Mouse (Mus musculus): Measurements from ENCODE around the gene Banf2. TPM values are rescaled to one million over a fixed set of nuclear protein-coding genes. Genes with fewer than 3 reads are reported as not detected.

Banf2 gene
- polyA plus RNA-seq, 1 experiment from 2014 or later, result not detected

- no peak for ATAC-seq (ENCODE audit: low read depth)
- no peak overlapping the region for H3K27ac ChIP-seq (ENCODE audit: low read length)
- H3K4me1 ChIP-seq (ENCODE audit: control insufficient read depth, low read depth, low read length), result peaks cover 49% of the 10 kb centered on the region
- no peak overlapping the region for H3K4me3 ChIP-seq (ENCODE audit: low read depth, low read length)
- WGBS (ENCODE audit: insufficient replicate concordance), result 49% methylated on average over 6 of the region's 6 CpGs
- H3K27me3 ChIP-seq (ENCODE audit: control insufficient read depth, insufficient read depth, low read depth, low read length), result no peaks in the 10 kb centered on the region
- no peak overlapping the region for H3K4me2 ChIP-seq (ENCODE audit: low read depth, low read length)
- H3K9ac ChIP-seq (ENCODE audit: low read depth, low read length), result no peak overlapping the region; the same call in 1 of the 2 replicates
- H3K9me3 ChIP-seq (replicated peaks; ENCODE audit: control insufficient read depth, low read length), result no peaks in the 10 kb centered on the region
- no peaks in the 10 kb centered on the region for H3K36me3 ChIP-seq (ENCODE audit: control insufficient read depth, insufficient read depth)
Observed at GRCm38 (mm10) chr2:144005166-144005955, 27.5 kb upstream of the Banf2 start.

- no peak overlapping the region for H3K4me3 ChIP-seq (ENCODE audit: low read depth, low read length)
- peaks cover 52% of the 10 kb centered on the region for H3K4me1 ChIP-seq (ENCODE audit: control insufficient read depth, low read depth, low read length)
- WGBS (ENCODE audit: insufficient replicate concordance), result 78% methylated on average over 6 of the region's 6 CpGs
- no peak overlapping the region for H3K9ac ChIP-seq (ENCODE audit: low read depth, low read length)
- no peaks in the 10 kb centered on the region for H3K36me3 ChIP-seq (ENCODE audit: control insufficient read depth, insufficient read depth)
- H3K4me2 ChIP-seq (ENCODE audit: low read depth, low read length), result no peak overlapping the region
- no peak overlapping the region for H3K27ac ChIP-seq (ENCODE audit: low read length)
- no peaks in the 10 kb centered on the region for H3K27me3 ChIP-seq (ENCODE audit: control insufficient read depth, insufficient read depth, low read depth, low read length)
- no peaks in the 10 kb centered on the region for H3K9me3 ChIP-seq (replicated peaks; ENCODE audit: control insufficient read depth, low read length)
- ATAC-seq (ENCODE audit: low read depth), result no peak
Observed at GRCm38 (mm10) chr2:144006686-144007085, 26.2 kb upstream of the Banf2 start.

GRCm38 (mm10) chr2:144007211-144007610, 25.6 kb upstream of the Banf2 start:
- 69% methylated on average over 4 of the region's 4 CpGs for WGBS (ENCODE audit: insufficient replicate concordance)
- peaks cover 54% of the 10 kb centered on the region for H3K4me1 ChIP-seq (ENCODE audit: control insufficient read depth, low read depth, low read length)
- no peaks in the 10 kb centered on the region for H3K9me3 ChIP-seq (replicated peaks; ENCODE audit: control insufficient read depth, low read length)
- no peak for ATAC-seq (ENCODE audit: low read depth)
- H3K36me3 ChIP-seq (ENCODE audit: control insufficient read depth, insufficient read depth), result no peaks in the 10 kb centered on the region
- no peak overlapping the region for H3K4me3 ChIP-seq (ENCODE audit: low read depth, low read length)
- H3K9ac ChIP-seq (ENCODE audit: low read depth, low read length), result no peak overlapping the region
- H3K27ac ChIP-seq (ENCODE audit: low read length), result no peak overlapping the region
- H3K4me2 ChIP-seq (ENCODE audit: low read depth, low read length), result peak overlapping the region; percentile 17
- H3K27me3 ChIP-seq (ENCODE audit: control insufficient read depth, insufficient read depth, low read depth, low read length), result no peaks in the 10 kb centered on the region

- H3K27me3 ChIP-seq (ENCODE audit: control insufficient read depth, insufficient read depth, low read depth, low read length), result no peaks in the 10 kb centered on the region
- H3K36me3 ChIP-seq (ENCODE audit: control insufficient read depth, insufficient read depth), result no peaks in the 10 kb centered on the region
- WGBS (ENCODE audit: insufficient replicate concordance), result 48% methylated on average over 1 of the region's 1 CpGs
- H3K27ac ChIP-seq (ENCODE audit: low read length), result peak overlapping the region; percentile 70; the same call in 1 of the 2 replicates
- peak overlapping the region; percentile 32; the same call in 1 of the 2 replicates for H3K9ac ChIP-seq (ENCODE audit: low read depth, low read length)
- peak overlapping the region; percentile 97 for H3K4me2 ChIP-seq (ENCODE audit: low read depth, low read length)
- ATAC-seq (ENCODE audit: low read depth), result no peak
- peaks cover 41% of the 10 kb centered on the region for H3K4me1 ChIP-seq (ENCODE audit: control insufficient read depth, low read depth, low read length)
- H3K4me3 ChIP-seq (ENCODE audit: low read depth, low read length), result peak overlapping the region; percentile 93
- no peaks in the 10 kb centered on the region for H3K9me3 ChIP-seq (replicated peaks; ENCODE audit: control insufficient read depth, low read length)
Observed at GRCm38 (mm10) chr2:144009081-144009480, 23.8 kb upstream of the Banf2 start.

GRCm38 (mm10) chr2:144009551-144010281, 23.1 kb upstream of the Banf2 start:
- Histone ChIP-seq H3K27ac (ENCODE audit: low read length) (peak overlapping the region; percentile 91), H3K4me3 (ENCODE audit: low read depth, low read length) (peak overlapping the region; percentile 93), H3K4me1 (ENCODE audit: control insufficient read depth, low read depth, low read length) (peaks cover 41% of the 10 kb centered on the region), H3K9me3 (replicated peaks; ENCODE audit: control insufficient read depth, low read length) (no peaks in the 10 kb centered on the region), H3K36me3 (ENCODE audit: control insufficient read depth, insufficient read depth) (no peaks in the 10 kb centered on the region), H3K9ac (ENCODE audit: low read depth, low read length) (peak overlapping the region; percentile 89), H3K27me3 (ENCODE audit: control insufficient read depth, insufficient read depth, low read depth, low read length) (no peaks in the 10 kb centered on the region), H3K4me2 (ENCODE audit: low read depth, low read length) (peak overlapping the region; percentile 97)
- under 1% methylated on average over 30 of the region's 30 CpGs for WGBS (ENCODE audit: insufficient replicate concordance)
- peak; percentile 30 for ATAC-seq (ENCODE audit: low read depth)

- WGBS (ENCODE audit: insufficient replicate concordance), result under 1% methylated on average over 88 of the region's 107 CpGs
- Histone ChIP-seq H3K4me3 (ENCODE audit: low read depth, low read length) (peak overlapping the region; percentile 93), H3K4me2 (ENCODE audit: low read depth, low read length) (peak overlapping the region; percentile 97), H3K9ac (ENCODE audit: low read depth, low read length) (peak overlapping the region; percentile 89), H3K27ac (ENCODE audit: low read length) (peak overlapping the region; percentile 91), H3K27me3 (ENCODE audit: control insufficient read depth, insufficient read depth, low read depth, low read length) (no peaks in the 10 kb centered on the region), H3K36me3 (ENCODE audit: control insufficient read depth, insufficient read depth) (no peaks in the 10 kb centered on the region), H3K4me1 (ENCODE audit: control insufficient read depth, low read depth, low read length) (peaks cover 36% of the 10 kb centered on the region), H3K9me3 (replicated peaks; ENCODE audit: control insufficient read depth, low read length) (no peaks in the 10 kb centered on the region)
- peak; percentile 10 for ATAC-seq (ENCODE audit: low read depth)
Observed at GRCm38 (mm10) chr2:144010282-144011044, 22.4 kb upstream of the Banf2 start.

- no peaks in the 10 kb centered on the region for H3K27me3 ChIP-seq (ENCODE audit: control insufficient read depth, insufficient read depth, low read depth, low read length)
- WGBS (ENCODE audit: insufficient replicate concordance), result under 1% methylated on average over 47 of the region's 53 CpGs
- H3K36me3 ChIP-seq (ENCODE audit: control insufficient read depth, insufficient read depth), result no peaks in the 10 kb centered on the region
- peaks cover 29% of the 10 kb centered on the region for H3K4me1 ChIP-seq (ENCODE audit: control insufficient read depth, low read depth, low read length)
- H3K27ac ChIP-seq (ENCODE audit: low read length), result peak within 1 kb of the TSS; percentile 91
- ATAC-seq (ENCODE audit: low read depth), result peak; percentile 94
- H3K4me3 ChIP-seq (ENCODE audit: low read depth, low read length), result peak within 1 kb of the TSS; percentile 93
- H3K9me3 ChIP-seq (replicated peaks; ENCODE audit: control insufficient read depth, low read length), result no peaks in the 10 kb centered on the region
- H3K4me2 ChIP-seq (ENCODE audit: low read depth, low read length), result peak within 1 kb of the TSS; percentile 97
- peak within 1 kb of the TSS; percentile 89 for H3K9ac ChIP-seq (ENCODE audit: low read depth, low read length)
Observed at GRCm38 (mm10) chr2:144011080-144011551, 21.7 kb upstream of the Banf2 start, which contains the start of gene Rrbp1. Gene Rrbp1 (minus strand): TSS chr2:144011263.

GRCm38 (mm10) chr2:144014051-144014450, 18.8 kb upstream of the Banf2 start:
- no peak overlapping the region for H3K4me2 ChIP-seq (ENCODE audit: low read depth, low read length)

More at GRCm38 (mm10) chr2:144014051-144014450, 18.8 kb upstream of the Banf2 start:
- ATAC-seq (ENCODE audit: low read depth), result peak; percentile 1; the same call in 1 of the 2 replicates
- Histone ChIP-seq H3K9me3 (replicated peaks; ENCODE audit: control insufficient read depth, low read length) (no peaks in the 10 kb centered on the region), H3K9ac (ENCODE audit: low read depth, low read length) (no peak overlapping the region), H3K4me1 (ENCODE audit: control insufficient read depth, low read depth, low read length) (peaks cover 26% of the 10 kb centered on the region), H3K36me3 (ENCODE audit: control insufficient read depth, insufficient read depth) (no peaks in the 10 kb centered on the region), H3K4me3 (ENCODE audit: low read depth, low read length) (no peak overlapping the region), H3K27ac (ENCODE audit: low read length) (no peak overlapping the region; the same call in 1 of the 2 replicates), H3K27me3 (ENCODE audit: control insufficient read depth, insufficient read depth, low read depth, low read length) (no peaks in the 10 kb centered on the region)
- 68% methylated on average over 11 of the region's 11 CpGs for whole genome bisulfite sequencing (ENCODE audit: insufficient replicate concordance)

All from liver, embryonic 16.5 days (tissue).